Mouse (Mus musculus) thymus, adult 2 months (tissue): ENCODE results near the gene Tmem235.

Experiments
- CTCF ChIP-seq: fragments of 200-500 bp; IDR thresholded peaks from 2 replicates; pipeline ENCODE4 v1.5.1; 2012; ENCODE audit warnings: mild to moderate bottlenecking, control low read depth, low read length, moderate library complexity, borderline replicate concordance; ENCODE audit not compliant: control insufficient read depth, poor library complexity, insufficient read depth; ENCODE audit errors: extremely low read depth
- POLR2A ChIP-seq: fragments of 200-500 bp; IDR thresholded peaks from 2 replicates; pipeline ENCODE4 v1.6.1; 2012; ENCODE audit warnings: mild to moderate bottlenecking, low read length, control low read depth, moderate library complexity; ENCODE audit not compliant: control insufficient read depth, poor library complexity, insufficient read depth; ENCODE audit errors: extremely low read depth

DNA sequence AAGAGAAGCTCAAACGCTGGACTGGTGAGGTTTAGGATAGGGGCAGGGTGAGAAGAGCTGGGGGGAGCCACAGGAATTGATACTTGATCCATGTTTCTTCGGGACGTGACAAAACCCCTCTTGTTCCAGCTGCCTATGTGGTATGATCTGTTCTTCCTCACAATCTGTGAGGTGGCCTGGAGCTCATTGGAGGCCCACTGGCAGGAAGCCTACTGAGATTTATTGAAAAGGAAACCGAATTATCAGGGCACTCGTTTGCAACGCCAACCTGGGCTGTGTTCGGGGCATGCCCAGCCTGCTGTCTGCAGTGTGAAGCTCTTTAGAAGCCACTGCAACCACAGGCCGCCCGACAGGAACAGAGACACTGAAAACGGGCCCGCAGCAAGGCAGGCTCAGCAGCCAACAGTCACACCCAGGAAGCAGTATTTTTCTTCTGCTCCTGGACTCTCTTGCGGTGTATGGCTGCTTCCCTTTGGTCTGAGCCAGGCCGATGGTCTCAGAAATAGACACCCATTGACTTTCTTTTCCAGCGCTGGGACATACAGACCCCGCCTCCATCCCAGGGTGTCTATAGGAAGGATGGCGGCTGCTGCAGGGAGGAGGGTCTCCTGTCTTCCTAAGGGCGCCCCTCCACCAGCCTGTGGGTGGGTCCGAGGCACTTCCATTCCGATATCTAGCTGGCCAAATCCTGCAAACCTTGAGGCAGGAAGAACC is 12.1 kb upstream of the Tmem235 start:
- TF ChIP-seq POLR2A (no peak), CTCF (no peak)
